Mouse (Mus musculus) lung, postnatal 0 days (tissue): ENCODE data around the gene Ctdnep1.

Experiments
- CTCF ChIP-seq: IDR thresholded peaks from 2 replicates; pipeline ENCODE4 v1.5.1; 2016; ENCODE audit warnings: antibody characterized with exemption, mild to moderate bottlenecking
- EP300 ChIP-seq: IDR thresholded peaks from 2 replicates; pipeline ENCODE4 v1.6.1; 2016; ENCODE audit warnings: antibody characterized with exemption, mild to moderate bottlenecking, control low read depth

- TF ChIP-seq EP300 (no peak), CTCF (no peak)
These were observed 42.7 kb downstream of the Ctdnep1 start for GRCm38 (mm10) chr11:70023481-70024150.
